ENCODE assay signal across 13 mouse cellular contexts in the genomic region with DNA sequence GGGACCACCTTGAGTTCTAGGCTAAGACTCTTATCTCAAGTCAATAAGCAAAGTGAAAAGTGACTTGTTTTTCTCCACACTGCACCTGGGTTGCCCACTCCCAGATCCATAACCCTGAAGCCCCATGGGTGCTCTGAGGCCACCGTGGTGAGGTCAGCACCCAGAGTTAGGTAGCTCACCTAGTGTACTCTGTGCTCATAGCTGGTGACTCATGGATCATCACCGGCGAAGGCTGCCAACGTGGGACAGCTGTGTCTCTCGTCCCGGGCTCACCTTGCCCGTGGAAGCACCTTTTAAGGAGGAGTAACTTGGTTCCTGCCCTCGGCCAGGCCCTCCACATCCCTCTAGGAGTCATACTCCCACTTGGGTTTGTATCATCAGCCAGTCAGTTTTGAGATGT. TPM values are rescaled to one million over a fixed set of nuclear protein-coding genes. Genes with fewer than 3 reads are reported as not detected.
DNase-seq lines count a peak whose midpoint lies in the region; ATAC-seq and TF ChIP-seq lines count a peak whose summit lies in the region.
"Had no signal": no experiment of that assay in that cellular context is flagged by ENCODE, and none has a peak within 500 bp of the region (broad histone marks: within the 10 kb centered on the region; RNA-seq: fewer than 3 reads in every experiment).

No protein-coding gene starts in this region.

- H3K27ac ChIP-seq in hindbrain, embryonic 13.5 days = no peak overlapping the region
- H3K27ac ChIP-seq in hindbrain, postnatal 0 days = no peak overlapping the region
- peak overlapping the region; percentile 1 for H3K27ac ChIP-seq in lung, postnatal 0 days (ENCODE audit: low read length)
- H3K27ac ChIP-seq in liver, postnatal 0 days (ENCODE audit: low read depth) = peak overlapping the region; percentile 74
- H3K27ac ChIP-seq in neural tube, embryonic 15.5 days (replicated peaks) = no peak overlapping the region
- H3K27ac ChIP-seq: intestine, embryonic 15.5 days had no signal

- H3K4me2 ChIP-seq in hindbrain, embryonic 13.5 days = no peak overlapping the region
- no peak overlapping the region for H3K4me2 ChIP-seq in hindbrain, postnatal 0 days (ENCODE audit: low read depth, low read length)
- H3K4me2 ChIP-seq in lung, postnatal 0 days (replicated peaks; ENCODE audit: low read depth, low read length) = no peak overlapping the region
- H3K4me2 ChIP-seq in liver, postnatal 0 days (ENCODE audit: low read depth, low read length) = no peak overlapping the region
- no peak overlapping the region for H3K4me2 ChIP-seq in neural tube, embryonic 15.5 days
- H3K4me2 ChIP-seq: intestine, embryonic 15.5 days had no signal

- TF ChIP-seq EP300 in lung, postnatal 0 days (IDR thresholded peaks at IDR 0.05) = no peak
- no peak for TF ChIP-seq EP300 in liver, postnatal 0 days (IDR thresholded peaks at IDR 0.05; ENCODE audit: low read depth)

- H3K4me3 ChIP-seq in hindbrain, embryonic 13.5 days = no peak overlapping the region
- no peak overlapping the region for H3K4me3 ChIP-seq in hindbrain, postnatal 0 days (ENCODE audit: low read length)
- no peak overlapping the region for H3K4me3 ChIP-seq in lung, postnatal 0 days (ENCODE audit: low read depth, low read length)
- no peak overlapping the region for H3K4me3 ChIP-seq in liver, postnatal 0 days (ENCODE audit: low read depth, low read length)
- no peak overlapping the region for H3K4me3 ChIP-seq in neural tube, embryonic 15.5 days (replicated peaks)
- H3K4me3 ChIP-seq: intestine, embryonic 15.5 days; megakaryocyte, embryonic 14.5 days had no signal

- no peak for TF ChIP-seq CTCF in hindbrain, postnatal 0 days (IDR thresholded peaks at IDR 0.05; ENCODE audit: low read depth)
- no peak for TF ChIP-seq CTCF in lung, postnatal 0 days (IDR thresholded peaks at IDR 0.05)
- TF ChIP-seq CTCF in liver, postnatal 0 days (IDR thresholded peaks at IDR 0.05; ENCODE audit: low read depth) = no peak

- H3K36me3 ChIP-seq in hindbrain, embryonic 13.5 days = peaks cover 40% of the 10 kb centered on the region
- H3K36me3 ChIP-seq in hindbrain, postnatal 0 days (ENCODE audit: insufficient read depth, low read length) = peaks cover 18% of the 10 kb centered on the region; the same call in 1 of the 2 replicates
- no peaks in the 10 kb centered on the region for H3K36me3 ChIP-seq in lung, postnatal 0 days (ENCODE audit: insufficient read depth, low read length)
- H3K36me3 ChIP-seq in liver, postnatal 0 days (replicated peaks; ENCODE audit: insufficient read depth, low read length) = peaks cover 31% of the 10 kb centered on the region
- peaks cover 28% of the 10 kb centered on the region for H3K36me3 ChIP-seq in neural tube, embryonic 15.5 days

- peaks cover 2% of the 10 kb centered on the region; the same call in 1 of the 2 replicates for H3K4me1 ChIP-seq in hindbrain, embryonic 13.5 days (replicated peaks)
- no peaks in the 10 kb centered on the region for H3K4me1 ChIP-seq in hindbrain, postnatal 0 days (ENCODE audit: insufficient read depth, low read length)
- H3K4me1 ChIP-seq in lung, postnatal 0 days (ENCODE audit: insufficient read depth, low read depth, low read length) = peaks cover 4% of the 10 kb centered on the region; the same call in 1 of the 2 replicates
- peaks cover 16% of the 10 kb centered on the region for H3K4me1 ChIP-seq in liver, postnatal 0 days (ENCODE audit: insufficient read depth)
- no peaks in the 10 kb centered on the region for H3K4me1 ChIP-seq in neural tube, embryonic 15.5 days

- H3K27me3 ChIP-seq in hindbrain, embryonic 13.5 days = no peaks in the 10 kb centered on the region
- H3K27me3 ChIP-seq in hindbrain, postnatal 0 days (ENCODE audit: insufficient read depth, low read length) = no peaks in the 10 kb centered on the region
- H3K27me3 ChIP-seq in lung, postnatal 0 days (replicated peaks; ENCODE audit: insufficient read depth, low read length) = no peaks in the 10 kb centered on the region
- no peaks in the 10 kb centered on the region for H3K27me3 ChIP-seq in liver, postnatal 0 days (ENCODE audit: insufficient read depth, low read length)
- no peaks in the 10 kb centered on the region for H3K27me3 ChIP-seq in neural tube, embryonic 15.5 days (replicated peaks)
- H3K27me3 ChIP-seq: intestine, embryonic 15.5 days; megakaryocyte, embryonic 14.5 days had no signal

- 92% methylated on average over 8 of the region's 8 CpGs for WGBS in hindbrain, embryonic 13.5 days
- 88% methylated on average over 8 of the region's 8 CpGs for WGBS in hindbrain, postnatal 0 days
- WGBS in lung, postnatal 0 days = 73% methylated on average over 8 of the region's 8 CpGs
- 76% methylated on average over 8 of the region's 8 CpGs for WGBS in liver, postnatal 0 days (ENCODE audit: insufficient replicate concordance)
- 91% methylated on average over 8 of the region's 8 CpGs for WGBS in neural tube, embryonic 15.5 days

- no peak for ATAC-seq in hindbrain, embryonic 13.5 days (ENCODE audit: low FRiP score)
- no peak for ATAC-seq in hindbrain, postnatal 0 days
- no peak for ATAC-seq in lung, postnatal 0 days
- ATAC-seq in liver, postnatal 0 days = peak; percentile 52
- no peak for ATAC-seq in neural tube, embryonic 15.5 days (ENCODE audit: low FRiP score)
- ATAC-seq: forebrain, embryonic 14.5 days; intestine, embryonic 15.5 days had no signal

- peak; percentile 37 for DNase-seq in adrenal gland, postnatal 25 days
- no peak for DNase-seq in adrenal gland, postnatal 4 days (ENCODE audit: low spot score in 2 of 2)
- no peak for DNase-seq in hindbrain, postnatal 0 days (ENCODE audit: low spot score)
- DNase-seq in lung, postnatal 0 days (ENCODE audit: low spot score) = no peak
- no peak for DNase-seq in lung, postnatal 25 days (ENCODE audit: low spot score)
- no peak for DNase-seq in liver, postnatal 0 days
- DNase-seq: cerebellum, adult 11-12 months; heart, postnatal 4 days had no signal

- no peaks in the 10 kb centered on the region for H3K9me3 ChIP-seq in hindbrain, embryonic 13.5 days
- H3K9me3 ChIP-seq in hindbrain, postnatal 0 days (ENCODE audit: low read length) = no peaks in the 10 kb centered on the region
- H3K9me3 ChIP-seq in lung, postnatal 0 days (ENCODE audit: low read length) = no peaks in the 10 kb centered on the region
- H3K9me3 ChIP-seq in liver, postnatal 0 days (ENCODE audit: low read length) = no peaks in the 10 kb centered on the region
- H3K9me3 ChIP-seq in neural tube, embryonic 15.5 days (replicated peaks) = no peaks in the 10 kb centered on the region
- H3K9me3 ChIP-seq: intestine, embryonic 15.5 days; megakaryocyte, embryonic 14.5 days had no signal

- H3K9ac ChIP-seq in hindbrain, embryonic 13.5 days = 0 out of 2 replicates have a peak overlapping the region, but pooled peaks have one; percentile 6
- no peak overlapping the region for H3K9ac ChIP-seq in hindbrain, postnatal 0 days (replicated peaks; ENCODE audit: low read length)
- H3K9ac ChIP-seq in lung, postnatal 0 days (replicated peaks; ENCODE audit: low read depth) = no peak overlapping the region
- no peak overlapping the region for H3K9ac ChIP-seq in liver, postnatal 0 days (replicated peaks)
- H3K9ac ChIP-seq in neural tube, embryonic 15.5 days (replicated peaks) = no peak overlapping the region
- H3K9ac ChIP-seq: intestine, embryonic 15.5 days had no signal

RNA-seq across cellular contexts. Expression of gene Txn2, which starts 15.8 kb away (rescaled TPM):
- 483 and 599 TPM in 2 replicates for total RNA-seq in adrenal gland, postnatal 25 days (2021)
- 100 to 1,000 TPM; 271 to 275 TPM for total RNA-seq in adrenal gland, postnatal 4 days (2021)
- polyA plus RNA-seq in hindbrain, embryonic 13.5 days (2015; fragmentation: Nextera tagmentation; extraction: Ambion mirVana) = 214 and 218 TPM in 2 replicates
- total RNA-seq in hindbrain, postnatal 0 days (2014; rRNA removed) = 46.4 and 52.5 TPM in 2 replicates
- polyA plus RNA-seq in hindbrain, postnatal 0 days (2015; fragmentation: Nextera tagmentation; extraction: Ambion mirVana) = 212 and 215 TPM in 2 replicates
- 121 and 122 TPM in 2 replicates for polyA plus RNA-seq in lung, postnatal 0 days (2015; fragmentation: Nextera tagmentation; extraction: Ambion mirVana)
- polyA plus RNA-seq in liver, postnatal 0 days (2015; fragmentation: Nextera tagmentation; extraction: Ambion mirVana) = 258 and 261 TPM in 2 replicates
- polyA plus RNA-seq in neural tube, embryonic 15.5 days (2015; fragmentation: Nextera tagmentation; extraction: Ambion mirVana) = 193 and 217 TPM in 2 replicates

RNA-seq across cellular contexts. Expression of gene Foxred2, which starts 43.5 kb away (rescaled TPM):
- 2.7 and 4.2 TPM in 2 replicates for total RNA-seq in adrenal gland, postnatal 25 days (2021)
- 1 to 10 TPM; 4.9 to 5.2 TPM for total RNA-seq in adrenal gland, postnatal 4 days (2021)
- polyA plus RNA-seq in hindbrain, embryonic 13.5 days (2015; fragmentation: Nextera tagmentation; extraction: Ambion mirVana) = 6.2 and 7.4 TPM in 2 replicates
- total RNA-seq in hindbrain, postnatal 0 days (2014; rRNA removed) = 26.5 and 38.7 TPM in 2 replicates
- polyA plus RNA-seq in hindbrain, postnatal 0 days (2015; fragmentation: Nextera tagmentation; extraction: Ambion mirVana) = 9.1 and 9.8 TPM in 2 replicates
- 0.21 and 0.24 TPM in 2 replicates for polyA plus RNA-seq in lung, postnatal 0 days (2015; fragmentation: Nextera tagmentation; extraction: Ambion mirVana)
- 0.56 and 0.71 TPM in 2 replicates for polyA plus RNA-seq in liver, postnatal 0 days (2015; fragmentation: Nextera tagmentation; extraction: Ambion mirVana)
- polyA plus RNA-seq in neural tube, embryonic 15.5 days (2015; fragmentation: Nextera tagmentation; extraction: Ambion mirVana) = 8.4 and 9.3 TPM in 2 replicates

RNA-seq across cellular contexts. Expression of gene Eif3d, which starts 57.6 kb away (rescaled TPM):
- 140 and 156 TPM in 2 replicates for total RNA-seq in adrenal gland, postnatal 25 days (2021)
- 100 to 1,000 TPM; 214 to 215 TPM for total RNA-seq in adrenal gland, postnatal 4 days (2021)
- polyA plus RNA-seq in hindbrain, embryonic 13.5 days (2015; fragmentation: Nextera tagmentation; extraction: Ambion mirVana) = 184 and 191 TPM in 2 replicates
- 121 and 139 TPM in 2 replicates for total RNA-seq in hindbrain, postnatal 0 days (2014; rRNA removed)
- 143 and 155 TPM in 2 replicates for polyA plus RNA-seq in hindbrain, postnatal 0 days (2015; fragmentation: Nextera tagmentation; extraction: Ambion mirVana)
- 82.4 and 95.8 TPM in 2 replicates for polyA plus RNA-seq in lung, postnatal 0 days (2015; fragmentation: Nextera tagmentation; extraction: Ambion mirVana)
- polyA plus RNA-seq in liver, postnatal 0 days (2015; fragmentation: Nextera tagmentation; extraction: Ambion mirVana) = 61.2 and 68.4 TPM in 2 replicates
- 156 and 166 TPM in 2 replicates for polyA plus RNA-seq in neural tube, embryonic 15.5 days (2015; fragmentation: Nextera tagmentation; extraction: Ambion mirVana)

Comparison
In these comparisons a context has a peak if more than half of its experiments do, and no peak if none do; other contexts are left out.
1. H3K27ac ChIP-seq: peak in lung, postnatal 0 days (single experiment) and liver, postnatal 0 days (single experiment); none in hindbrain, embryonic 13.5 days (single experiment), hindbrain, postnatal 0 days (single experiment) and neural tube, embryonic 15.5 days (single experiment).